Mouse (Mus musculus) stomach, embryonic 14.5 days (tissue): ENCODE data around the gene Fam131c. TPM values are rescaled to one million over a fixed set of nuclear protein-coding genes. Genes with fewer than 3 reads are reported as not detected.
A peak's percentile ranks its signal among the peaks of the same experiment; 100 is the strongest.

Source experiments
- ATAC-seq: fragments of 200-750 bp; cut with Nextera tagmentation; 2 replicates; pipeline ENCODE4 v1.8.0; 2017; ENCODE audit warnings: low read depth, moderate TSS enrichment; ENCODE audit not compliant: insufficient number of reproducible peaks, insufficient read depth, low FRiP score
- H3K27ac ChIP-seq: fragments of 300-500 bp; sonication (generic); 2 replicates; pipeline ENCODE4 v1.5.1; 2014; ENCODE audit warnings: mild to moderate bottlenecking, low read length, moderate library complexity, mixed read lengths
- H3K27me3 ChIP-seq: fragments of 300-500 bp; sonication (generic); 2 replicates; pipeline ENCODE4 v1.6.1; 2014; ENCODE audit warnings: low read length, control low read depth, mixed read lengths; ENCODE audit not compliant: control insufficient read depth, insufficient read depth
- H3K36me3 ChIP-seq: fragments of 300-500 bp; sonication (generic); 2 replicates; pipeline ENCODE4 v1.6.1; 2014; ENCODE audit warnings: mild to moderate bottlenecking, control low read depth, low read length, moderate library complexity, mixed read lengths; ENCODE audit not compliant: control insufficient read depth, insufficient read depth
- H3K4me1 ChIP-seq: fragments of 300-500 bp; sonication (generic); 2 replicates; pipeline ENCODE4 v1.6.1; 2014; ENCODE audit warnings: low read length, control low read depth, mixed read lengths; ENCODE audit not compliant: control insufficient read depth, insufficient read depth
- H3K4me2 ChIP-seq: fragments of 300-500 bp; sonication (generic); replicated peaks from 2 replicates; pipeline ENCODE4 v1.6.1; 2014; ENCODE audit warnings: low read depth, low read length, control low read depth
- H3K4me3 ChIP-seq: fragments of 300-500 bp; sonication (generic); 2 replicates; pipeline ENCODE4 v1.5.1; 2014; ENCODE audit warnings: low read depth, low read length, control low read depth
- H3K9ac ChIP-seq: fragments of 300-500 bp; sonication (generic); replicated peaks from 2 replicates; pipeline ENCODE4 v1.6.1; 2014; ENCODE audit warnings: low read depth, mild to moderate bottlenecking, control low read depth, low read length, moderate library complexity, mixed read lengths
- H3K9me3 ChIP-seq: fragments of 300-500 bp; sonication (generic); 2 replicates; pipeline ENCODE4 v1.6.1; 2016; ENCODE audit warnings: low read depth, low read length, control low read depth; ENCODE audit not compliant: control insufficient read depth
- WGBS: fragments of 180-500 bp; shearing (Covaris S2); extraction: QIAGEN DNeasy Blood & Tissue Kit; methylation state at CpG from one replicate; pipeline ENCODE4 v1.1.7; 2014; 5-methylcytosine and 5-hydroxymethylcytosine counted together
- polyA plus RNA-seq: library from polyadenylated mRNA; unstranded; fragments of >200 nt; fragmentation: Nextera tagmentation; extraction: Ambion mirVana; gene quantifications from 2 replicates; pipeline ENCODE4 v1.2.1, GENCODE M21; 2014

The Fam131c gene
- polyA plus RNA-seq, 1 experiment from 2014 or later, result 4.3 TPM

DNA sequence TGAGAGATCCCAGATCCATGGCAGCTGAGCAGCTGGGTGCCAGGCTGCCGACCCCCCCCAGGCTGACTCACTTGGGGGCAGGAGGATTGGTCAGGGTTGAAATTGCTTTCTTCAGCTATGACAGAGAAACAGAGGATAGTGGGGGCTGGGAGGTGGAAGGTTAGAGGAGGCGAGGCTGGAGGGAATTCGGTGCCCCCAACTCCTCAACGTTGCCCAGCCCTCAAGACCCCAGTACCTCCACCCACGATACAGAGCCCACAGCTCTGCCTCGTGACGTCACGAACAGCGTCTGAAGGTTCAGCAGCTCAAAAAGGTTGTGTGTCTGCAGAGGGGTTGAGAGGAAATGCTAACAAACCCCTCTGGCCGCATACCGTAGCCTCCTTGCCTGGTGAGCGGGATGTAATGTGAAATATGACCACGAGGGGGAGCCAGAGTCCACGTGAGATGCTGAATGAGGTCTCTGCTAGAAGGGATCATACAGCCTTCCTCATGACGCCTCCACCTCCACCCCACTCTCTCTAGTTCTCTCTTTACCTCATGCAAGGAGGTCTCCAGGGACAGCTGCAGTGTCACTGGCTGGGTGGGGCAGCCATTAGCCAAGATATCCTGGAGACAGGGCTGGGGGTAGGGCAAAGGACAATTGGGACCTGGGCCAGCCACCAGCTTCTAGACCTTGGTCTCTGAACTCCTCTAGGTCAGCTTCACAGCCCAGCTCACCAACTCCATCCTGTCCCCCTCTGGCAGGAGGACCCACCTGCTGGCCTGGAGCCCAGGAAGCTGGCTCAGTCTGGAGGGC is 36.7 kb downstream of the Fam131c start:
- peak; percentile 60; the same call in 1 of the 2 replicates for ATAC-seq
- Histone ChIP-seq H3K9me3 (no peaks in the 10 kb centered on the region), H3K27me3 (no peaks in the 10 kb centered on the region), H3K36me3 (no peaks in the 10 kb centered on the region), H3K4me3 (no peak overlapping the region), H3K4me1 (0 out of 2 replicates have a peak, but pooled peaks cover 4% of the 10 kb centered on the region), H3K9ac (no peak overlapping the region), H3K27ac (no peak overlapping the region), H3K4me2 (peak overlapping the region; percentile 34)
- 11% methylated on average over 15 of the region's 15 CpGs for WGBS

DNA sequence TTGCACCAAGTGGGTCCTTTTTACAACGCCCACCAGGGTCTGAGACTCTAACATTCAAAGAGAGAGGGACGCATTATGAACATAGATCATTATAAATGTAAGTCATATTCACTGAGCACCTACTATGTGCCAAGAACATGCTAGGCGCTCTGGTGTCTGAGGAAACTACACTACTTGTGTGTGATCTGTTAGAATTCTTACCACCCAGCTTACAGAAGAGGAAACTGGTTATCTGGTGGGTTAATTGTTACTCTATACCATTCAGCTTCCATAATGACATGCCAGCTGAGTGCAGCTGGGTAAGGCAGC is 37.2 kb downstream of the Fam131c start:
- Histone ChIP-seq H3K9ac (no peak overlapping the region), H3K9me3 (no peaks in the 10 kb centered on the region), H3K27me3 (no peaks in the 10 kb centered on the region), H3K4me2 (no peak overlapping the region), H3K36me3 (no peaks in the 10 kb centered on the region), H3K4me1 (0 out of 2 replicates have a peak, but pooled peaks cover 4% of the 10 kb centered on the region), H3K27ac (no peak overlapping the region), H3K4me3 (no peak overlapping the region)
- no peak for ATAC-seq
- 88% methylated on average over 3 of the region's 3 CpGs for WGBS

DNA sequence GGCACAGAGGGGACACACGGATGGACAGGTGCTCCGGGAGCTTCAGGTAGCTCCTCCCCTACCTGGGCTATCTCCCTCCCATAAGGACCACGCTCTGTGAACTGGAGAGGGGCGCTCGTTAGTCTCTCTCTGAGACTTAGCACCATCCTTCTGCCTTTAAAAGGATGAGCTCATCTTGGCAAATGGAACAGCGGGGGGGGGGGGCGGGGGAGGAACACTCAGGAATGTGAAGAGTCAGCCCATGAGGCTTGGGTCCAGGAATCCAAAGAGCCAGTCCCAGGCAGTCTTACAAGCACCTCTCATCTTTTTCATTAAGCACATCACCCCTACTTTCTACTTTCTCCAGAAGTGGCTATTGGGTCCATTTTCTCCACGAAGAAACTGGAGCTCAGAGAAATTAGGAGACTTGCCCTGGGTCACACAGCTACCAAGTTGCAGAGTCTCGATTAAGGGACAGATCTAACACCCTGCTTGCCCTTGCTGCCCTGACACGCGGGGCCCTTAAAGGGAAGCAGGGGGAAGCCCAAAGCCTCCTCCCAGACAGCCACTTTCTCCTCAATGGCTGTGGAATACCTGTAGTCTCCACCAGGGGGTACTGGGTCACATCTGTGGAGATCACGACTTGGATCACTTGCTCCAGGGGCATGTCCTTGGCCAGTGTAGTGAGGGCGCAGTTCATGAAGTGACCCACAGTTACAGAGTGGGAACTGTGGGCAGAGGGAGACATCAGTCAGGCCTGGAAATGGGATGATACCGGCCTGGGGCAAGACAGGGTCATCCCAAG is 38.7 kb downstream of the Fam131c start:
- Histone ChIP-seq H3K4me3 (no peak overlapping the region), H3K36me3 (no peaks in the 10 kb centered on the region), H3K9ac (no peak overlapping the region), H3K27me3 (no peaks in the 10 kb centered on the region), H3K4me2 (no peak overlapping the region), H3K4me1 (0 out of 2 replicates have a peak, but pooled peaks cover 4% of the 10 kb centered on the region), H3K27ac (no peak overlapping the region), H3K9me3 (no peaks in the 10 kb centered on the region)
- peak; percentile 34; the same call in 1 of the 2 replicates for ATAC-seq
- 37% methylated on average over 12 of the region's 14 CpGs for WGBS

DNA sequence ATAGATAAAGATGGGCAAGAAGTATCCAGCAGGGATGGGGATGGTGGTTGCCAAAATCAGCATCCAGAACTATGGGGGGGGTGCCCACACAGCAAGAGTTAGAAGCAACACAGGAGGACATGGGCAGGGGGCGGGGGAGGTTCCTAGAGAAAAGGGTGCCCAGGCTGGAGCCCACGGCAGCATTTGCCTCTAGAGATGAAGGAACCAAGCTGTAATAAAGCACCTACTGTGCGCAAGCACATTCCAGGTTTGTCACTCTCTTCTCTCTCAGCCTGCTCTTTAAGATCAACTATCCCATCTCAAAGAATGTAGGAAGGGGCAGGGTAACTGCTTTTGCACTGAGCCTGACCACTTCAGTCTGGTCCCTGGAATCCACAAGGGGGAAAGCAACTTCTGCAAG is 40.6 kb downstream of the Fam131c start:
- Histone ChIP-seq H3K4me3 (no peak overlapping the region), H3K27me3 (no peaks in the 10 kb centered on the region), H3K9ac (no peak overlapping the region), H3K36me3 (no peaks in the 10 kb centered on the region), H3K27ac (no peak overlapping the region), H3K4me2 (no peak overlapping the region), H3K4me1 (0 out of 2 replicates have a peak, but pooled peaks cover 4% of the 10 kb centered on the region), H3K9me3 (no peaks in the 10 kb centered on the region)
- no peak for ATAC-seq
- WGBS, result 92% methylated on average over 3 of the region's 3 CpGs

DNA sequence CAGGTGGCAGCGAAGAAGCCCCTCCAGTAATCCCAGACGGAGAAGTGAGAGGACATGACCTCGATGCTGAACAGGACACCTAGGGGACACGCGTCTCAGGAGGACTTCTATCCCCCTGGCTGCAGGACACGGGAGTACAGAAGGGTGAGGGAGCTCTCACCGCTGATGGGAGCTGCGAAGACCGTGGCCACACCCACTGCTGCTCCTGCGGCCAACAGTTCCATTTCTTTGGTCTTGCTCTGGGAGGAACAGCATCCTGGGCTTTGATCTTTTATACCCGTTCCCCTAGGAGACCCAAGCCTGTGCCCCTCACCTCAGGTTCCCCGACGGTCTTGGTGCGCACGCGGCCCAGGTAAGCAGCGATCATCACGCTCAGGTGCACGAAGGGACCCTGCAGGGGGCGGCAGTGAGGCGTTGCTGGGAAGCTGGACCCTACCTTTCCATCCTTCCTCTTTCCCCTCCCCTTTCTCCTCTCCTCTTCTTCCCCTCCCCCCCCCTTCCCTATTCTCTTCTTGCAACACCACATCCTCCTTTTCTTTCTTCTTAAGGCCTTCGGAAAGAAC is 43.5 kb downstream of the Fam131c start:
- Histone ChIP-seq H3K27me3 (no peaks in the 10 kb centered on the region), H3K9me3 (no peaks in the 10 kb centered on the region), H3K4me1 (no peaks in the 10 kb centered on the region), H3K36me3 (no peaks in the 10 kb centered on the region), H3K27ac (no peak overlapping the region), H3K4me2 (no peak overlapping the region), H3K4me3 (no peak overlapping the region), H3K9ac (no peak overlapping the region)
- 15% methylated on average over 22 of the region's 22 CpGs for WGBS
- ATAC-seq, result no peak

DNA sequence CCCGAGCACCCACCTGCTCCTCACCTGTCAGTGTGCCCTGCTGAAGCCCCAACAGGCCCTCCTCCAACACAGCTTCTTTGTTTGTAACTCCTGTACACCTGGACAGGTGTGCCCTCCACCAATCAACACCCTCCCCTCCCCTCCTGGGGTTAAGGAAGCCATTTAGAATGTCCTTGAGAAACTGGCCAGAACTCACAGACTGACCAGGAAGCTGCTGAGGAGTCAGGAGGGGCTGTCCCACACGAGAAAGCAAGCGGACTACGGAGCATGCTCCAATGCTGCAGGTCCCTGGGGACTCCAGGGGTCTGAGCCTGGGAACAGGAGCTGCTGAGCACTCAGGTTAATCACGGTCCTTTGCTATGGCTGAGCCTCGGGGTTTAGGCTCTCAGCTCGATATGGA is 47.9 kb downstream of the Fam131c start, which contains the start of gene Clcnkb:
TSS of gene Clcnkb (minus strand) at position 91 of the 400 bp plus-strand sequence.
- Histone ChIP-seq H3K27me3 (no peaks in the 10 kb centered on the region), H3K4me2 (no peak within 1 kb of the TSS), H3K27ac (no peak within 1 kb of the TSS), H3K36me3 (no peaks in the 10 kb centered on the region), H3K4me3 (no peak within 1 kb of the TSS), H3K9ac (no peak within 1 kb of the TSS), H3K4me1 (peaks cover 9% of the 10 kb centered on the region; the same call in 1 of the 2 replicates), H3K9me3 (no peaks in the 10 kb centered on the region)
- no peak for ATAC-seq
- WGBS, result 67% methylated on average over 7 of the region's 7 CpGs

DNA sequence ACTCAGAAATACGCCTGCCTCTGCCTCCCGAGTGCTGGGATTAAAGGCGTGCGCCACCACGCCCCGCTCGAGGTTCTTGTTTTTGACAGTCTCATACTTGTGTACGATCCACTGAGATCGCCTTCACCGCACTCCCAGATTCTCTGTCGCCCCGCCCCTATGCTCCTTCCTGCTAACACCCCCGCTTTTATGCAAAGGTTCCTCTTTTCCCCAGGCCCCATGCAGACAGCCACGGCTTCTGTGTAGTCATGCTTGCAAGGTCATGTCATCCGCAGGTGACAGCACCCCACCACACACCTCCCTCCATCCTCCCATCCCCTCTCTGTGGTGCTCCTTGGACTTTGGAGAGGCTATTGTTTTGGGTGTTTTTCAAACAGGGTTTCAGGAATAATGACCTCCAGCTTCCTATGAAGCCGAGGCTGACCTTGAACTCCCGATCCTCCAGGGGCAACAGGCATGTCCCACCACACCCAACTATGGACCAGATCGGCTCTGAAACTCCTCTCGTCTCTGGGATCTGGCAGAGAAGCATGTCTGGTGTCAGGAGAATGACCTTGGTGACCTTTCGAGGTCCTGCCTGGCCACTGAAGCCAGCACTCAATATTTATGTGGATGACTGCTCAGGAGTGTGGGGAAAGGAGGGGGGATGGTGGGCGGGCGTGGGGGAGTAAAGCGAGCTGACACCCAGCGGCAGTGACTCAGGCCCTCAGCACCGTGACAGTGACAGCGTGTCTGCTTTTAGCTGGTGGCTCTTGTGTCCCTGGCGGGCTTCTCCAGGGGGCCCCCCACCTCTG is 51.6 kb downstream of the Fam131c start:
- no peak overlapping the region for H3K9ac ChIP-seq
- H3K36me3 ChIP-seq, result no peaks in the 10 kb centered on the region
- no peak overlapping the region for H3K4me2 ChIP-seq
- no peaks in the 10 kb centered on the region for H3K9me3 ChIP-seq
- no peak overlapping the region for H3K4me3 ChIP-seq
- no peak overlapping the region for H3K27ac ChIP-seq
- H3K4me1 ChIP-seq, result peaks cover 17% of the 10 kb centered on the region
- WGBS, result 61% methylated on average over 27 of the region's 27 CpGs
- no peaks in the 10 kb centered on the region for H3K27me3 ChIP-seq
- ATAC-seq, result no peak
